Mouse (Mus musculus) layer of hippocampus, postnatal 10 days (tissue): ENCODE measurements around the gene Ostc. TPM values are rescaled to one million over a fixed set of nuclear protein-coding genes. Genes with fewer than 3 reads are reported as not detected.

Source experiments
- DNase-seq, 2 experiments: peaks; one replicate each; pipeline ENCODE4 v3.0.0; 2021; ENCODE audit warnings: low spot score in 2 of 2
- long read RNA-seq: library from polyadenylated mRNA; stranded (forward); transcript quantifications from one replicate; pipeline ENCODE4 v2.0.0, GENCODE M21; 2023
- total RNA-seq, 2 experiments: library from RNA; stranded (reverse); gene quantifications; 2 replicates each; pipeline ENCODE4 v1.2.3; 2021

The Ostc gene
- 10 to 100 TPM; 81.0 to 87.1 TPM for total RNA-seq
- long read RNA-seq, transcript Ostc-202 (1 exons, 704 nt): minor isoform, 9 of 138 reads
- long read RNA-seq, transcript Ostc-201 (4 exons, 1,067 nt): major isoform, 126 of 138 reads
- long read RNA-seq, partial matches to known transcripts: 2 of 138 reads
- long read RNA-seq, other reads (novel, unspliced or antisense): 0 of 138 reads

DNA sequence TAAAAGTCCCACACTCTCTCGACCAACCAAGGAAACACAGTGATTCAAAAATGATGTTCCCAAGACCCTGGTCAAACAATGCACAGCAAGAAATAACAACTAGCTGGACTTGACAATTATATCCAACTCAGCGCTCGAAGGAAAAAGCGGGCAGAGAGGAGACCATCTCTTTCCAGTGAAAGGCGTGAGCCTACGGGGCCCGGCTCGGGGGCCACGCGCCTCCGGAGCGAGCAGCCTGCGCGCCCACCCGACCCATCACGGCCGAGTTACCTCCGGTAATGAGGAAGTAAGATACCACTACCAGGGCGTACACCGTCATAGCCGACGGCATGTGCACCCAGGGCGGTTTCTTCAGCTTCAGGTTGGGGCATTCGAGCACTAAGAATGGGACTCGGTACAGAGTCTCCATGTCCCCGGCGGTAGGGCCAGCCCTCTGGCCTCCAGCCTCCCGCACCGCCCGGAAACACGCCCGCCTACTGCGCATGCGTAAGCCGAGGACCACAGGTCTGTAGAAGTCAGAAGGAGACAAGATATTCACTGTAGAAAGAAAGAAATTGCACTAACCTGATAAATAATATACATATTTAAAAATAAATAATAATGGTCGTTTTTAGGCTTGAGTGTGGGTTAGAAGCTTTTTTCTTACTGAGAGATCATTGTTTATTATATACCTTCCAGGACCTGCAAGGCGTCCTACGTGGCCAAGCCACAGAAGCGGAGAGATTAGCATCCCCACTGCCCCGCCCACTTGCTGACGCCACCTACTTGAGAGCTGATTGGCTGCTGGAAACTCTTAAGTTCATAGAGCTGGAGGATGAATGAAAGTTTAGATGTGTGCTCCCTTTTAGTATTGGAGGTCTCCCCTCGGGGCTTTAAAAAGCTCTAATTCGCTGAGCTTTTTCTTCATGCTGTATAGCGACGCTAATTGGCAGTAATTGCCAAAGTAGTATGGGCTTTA lies at the start of gene Ostc:
Gene Ostc, minus strand, starts transcription at position 478 of the 958 bp plus-strand sequence.
- DNase-seq: peak; percentile 92 to 94

DNA sequence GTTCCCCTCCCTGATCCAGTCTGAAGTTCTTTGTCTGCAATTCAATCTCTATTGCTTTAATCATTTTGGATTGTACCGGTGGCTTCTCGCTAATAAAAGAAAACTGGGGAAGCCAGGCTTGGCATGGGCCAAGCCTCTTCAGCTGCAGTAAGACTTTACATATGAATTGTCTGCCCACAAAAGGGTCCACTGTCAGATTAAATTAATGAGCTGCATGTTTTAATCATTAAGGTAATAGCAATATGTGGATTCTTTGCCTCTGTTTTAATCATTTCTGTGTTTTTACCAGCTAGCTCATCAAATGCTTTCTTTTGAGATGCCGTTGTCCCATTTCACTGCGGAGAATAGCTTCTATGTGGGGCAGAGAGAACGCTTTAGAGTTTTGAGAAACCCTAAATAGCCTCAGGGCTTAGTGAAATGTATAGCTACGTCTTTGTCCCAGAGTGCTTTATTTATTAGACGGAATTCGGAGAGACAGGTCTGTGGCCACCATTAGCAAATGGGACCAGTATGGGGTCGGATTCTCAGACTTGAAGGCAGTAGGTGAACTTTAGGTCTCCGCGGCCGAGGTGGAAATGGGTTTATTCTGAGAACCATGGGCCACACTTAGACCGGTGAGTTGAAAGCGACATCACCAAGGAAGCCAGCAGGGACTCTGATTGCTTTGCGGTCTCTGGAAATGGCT lies 49.1 kb upstream of the Ostc start:
- no peak for DNase-seq

DNA sequence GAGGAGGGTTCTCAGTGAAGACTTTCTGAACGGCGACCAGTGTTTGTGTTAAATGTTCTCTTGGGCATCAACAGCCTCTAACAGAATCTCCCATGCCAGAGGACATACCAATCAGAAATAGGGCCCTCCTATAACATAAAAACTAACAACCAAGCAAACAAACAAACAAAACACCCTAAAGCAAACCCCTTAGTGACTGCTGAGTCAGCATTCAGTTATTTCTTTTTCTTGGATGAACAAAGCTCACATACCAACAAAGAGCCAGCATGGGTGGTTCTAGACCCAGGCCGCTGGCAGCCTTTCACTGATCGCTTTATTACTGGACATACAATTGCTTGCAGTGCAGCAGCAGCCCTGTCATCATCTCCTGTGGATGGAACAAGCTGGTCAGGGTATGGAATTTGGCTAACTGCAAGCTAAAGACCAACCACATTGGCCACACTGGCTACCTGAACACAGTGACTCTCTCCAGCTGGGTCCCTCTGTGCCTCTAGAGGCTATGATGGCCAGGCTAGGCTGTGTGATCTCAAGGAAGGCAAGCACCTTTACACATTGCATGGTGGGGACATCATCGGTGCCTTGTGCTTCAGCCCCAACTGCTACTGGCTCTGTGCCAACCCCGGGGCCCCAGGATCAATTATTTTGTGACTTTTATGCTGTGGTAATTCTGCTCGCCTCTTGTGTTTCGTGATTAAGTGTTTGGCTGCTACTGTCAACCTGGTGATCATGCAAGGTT lies 48.0 kb upstream of the Ostc start:
- no peak for DNase-seq

DNA sequence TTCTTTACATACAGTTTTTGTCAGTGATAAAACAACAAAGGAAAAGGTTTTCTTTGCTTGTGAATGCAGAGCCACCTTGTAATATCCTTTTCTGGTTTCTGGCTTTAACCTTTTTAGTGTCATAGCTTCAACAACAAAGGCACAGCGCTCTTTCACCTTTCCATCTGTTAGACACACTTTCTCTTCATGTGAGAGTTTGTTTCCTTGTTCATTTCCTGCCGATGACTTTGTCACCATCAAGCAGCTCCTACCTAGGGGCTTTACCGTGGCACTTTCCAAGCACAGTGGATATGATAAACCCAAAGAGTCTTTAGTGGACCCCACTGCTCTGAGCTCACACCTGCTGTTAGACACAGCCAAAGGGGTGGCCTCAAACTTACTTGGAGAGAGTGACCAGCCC lies 40.0 kb upstream of the Ostc start:
- DNase-seq: no peak

DNA sequence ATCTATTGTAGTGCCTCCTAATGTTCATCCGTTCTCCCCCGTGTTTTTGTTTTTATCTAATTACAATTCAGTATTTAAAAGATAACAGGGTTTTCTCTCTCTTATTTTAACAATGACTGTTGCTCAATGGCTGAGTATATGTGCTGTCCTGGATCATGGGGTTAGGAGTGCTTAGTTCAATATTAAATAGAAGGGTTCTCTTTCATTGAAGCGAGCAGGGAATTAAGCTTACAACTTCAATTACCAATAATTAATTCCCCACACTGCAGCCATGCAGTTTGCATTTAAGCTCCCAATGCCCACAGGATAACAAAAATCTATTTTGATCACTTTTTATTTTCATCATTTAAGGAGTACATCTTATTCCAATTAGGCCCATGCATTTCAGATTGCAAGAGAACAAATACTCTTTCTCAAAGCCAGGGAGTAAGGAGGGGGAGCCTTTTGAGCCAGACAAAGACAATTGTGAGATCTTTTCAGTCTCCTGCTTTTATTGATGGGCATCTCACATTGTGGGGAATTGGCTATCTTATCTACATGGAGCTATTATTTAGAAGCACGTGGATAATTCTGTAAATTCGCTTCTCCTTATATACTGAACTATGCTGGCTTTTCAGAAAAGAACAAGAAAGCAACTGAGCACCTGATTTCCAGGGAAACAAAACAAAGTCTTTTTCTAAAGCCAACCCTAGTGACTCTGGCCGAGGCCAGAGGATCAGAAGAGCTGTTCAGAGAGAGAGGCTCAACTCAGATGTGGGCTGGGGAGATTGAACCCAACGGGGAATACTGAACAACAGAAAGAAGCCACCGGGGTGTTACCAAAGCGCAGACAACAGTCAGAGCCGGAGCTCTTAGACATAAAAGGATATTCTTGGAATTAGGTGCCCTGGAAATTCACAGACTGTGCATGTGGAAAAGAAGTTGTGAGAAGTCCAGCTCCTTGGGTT lies 37.7 kb upstream of the Ostc start:
- no peak for DNase-seq

DNA sequence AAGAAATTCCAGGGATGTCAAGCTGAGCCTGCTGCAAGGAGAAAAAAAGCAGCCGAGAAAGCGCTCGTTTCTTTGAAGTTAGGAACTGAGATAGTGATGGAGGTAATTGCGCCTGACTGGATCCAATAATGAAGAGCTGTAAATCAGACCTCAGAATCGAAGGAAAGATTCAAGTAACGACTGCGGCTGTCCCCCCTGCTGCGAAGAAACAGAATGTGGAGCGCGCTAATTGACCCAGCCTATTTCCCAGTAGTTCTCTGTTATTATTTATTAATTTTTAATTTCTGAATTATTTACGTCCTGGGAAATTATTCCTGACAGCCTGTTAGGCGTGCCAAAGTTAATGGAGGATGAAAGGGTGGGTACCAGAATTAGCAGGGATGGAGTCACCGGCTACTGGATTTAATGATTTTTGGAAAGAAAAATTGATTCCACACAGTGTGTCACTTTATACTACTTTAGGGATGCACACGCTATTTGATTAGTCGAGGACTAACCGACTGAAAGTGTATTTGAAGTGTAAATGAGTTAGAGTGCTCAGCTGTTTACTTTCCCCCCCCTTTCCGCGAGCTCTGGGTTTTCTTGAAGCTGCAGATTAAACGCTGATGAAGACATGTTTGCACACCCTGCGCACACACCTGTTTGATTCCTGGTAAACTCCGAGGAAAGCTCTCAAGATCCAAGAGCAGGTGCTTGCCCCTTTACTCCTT lies 28.6 kb upstream of the Ostc start:
- DNase-seq: no peak

DNA sequence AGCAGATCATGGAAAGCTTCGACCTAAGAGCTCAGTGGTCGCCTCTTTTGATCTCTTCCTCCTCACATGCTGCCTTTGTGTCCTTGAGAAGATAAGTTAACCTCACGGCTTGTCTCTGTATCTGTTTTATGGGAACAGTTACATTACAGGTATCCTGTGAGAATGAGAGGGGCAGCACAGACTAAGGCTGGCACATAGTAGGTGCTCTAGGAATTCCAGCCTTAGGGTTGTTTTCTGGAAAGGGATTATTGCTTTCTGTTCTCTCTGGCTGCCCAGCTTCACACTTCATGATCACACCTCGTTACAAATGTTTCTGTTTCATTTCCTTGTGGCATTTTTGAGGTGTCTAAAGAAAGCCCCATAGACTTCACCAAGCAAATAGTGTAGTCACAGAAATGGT lies 27.5 kb upstream of the Ostc start:
- DNase-seq: no peak

DNA sequence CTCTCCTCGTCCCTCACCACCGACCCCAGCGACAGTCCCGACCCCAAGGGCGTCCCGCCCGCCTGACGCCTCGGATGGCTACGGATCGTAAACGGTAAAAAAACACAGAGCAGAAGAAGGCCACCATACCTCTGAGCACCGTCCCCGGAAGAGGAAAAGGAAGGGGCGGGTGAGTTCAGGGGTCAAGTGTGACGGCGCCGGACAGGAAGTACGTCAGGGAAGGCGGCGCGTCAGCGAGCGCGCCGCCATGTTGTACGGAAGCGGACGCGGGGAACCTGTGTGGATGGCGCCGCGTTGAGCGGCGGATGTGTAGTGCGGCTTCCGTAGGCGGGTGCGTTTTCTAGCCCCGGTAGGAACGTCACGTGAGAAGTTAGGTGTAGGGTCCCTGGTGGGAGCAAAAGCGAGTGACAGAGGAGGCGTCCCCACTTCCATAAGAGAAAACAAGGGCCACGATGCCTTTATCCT lies 21.0 kb upstream of the Ostc start, which contains the start of gene Rpl34:
Gene Rpl34, minus strand, starts transcription at position 210 of the 465 bp plus-strand sequence.
- DNase-seq: peak; percentile 92 to 93

DNA sequence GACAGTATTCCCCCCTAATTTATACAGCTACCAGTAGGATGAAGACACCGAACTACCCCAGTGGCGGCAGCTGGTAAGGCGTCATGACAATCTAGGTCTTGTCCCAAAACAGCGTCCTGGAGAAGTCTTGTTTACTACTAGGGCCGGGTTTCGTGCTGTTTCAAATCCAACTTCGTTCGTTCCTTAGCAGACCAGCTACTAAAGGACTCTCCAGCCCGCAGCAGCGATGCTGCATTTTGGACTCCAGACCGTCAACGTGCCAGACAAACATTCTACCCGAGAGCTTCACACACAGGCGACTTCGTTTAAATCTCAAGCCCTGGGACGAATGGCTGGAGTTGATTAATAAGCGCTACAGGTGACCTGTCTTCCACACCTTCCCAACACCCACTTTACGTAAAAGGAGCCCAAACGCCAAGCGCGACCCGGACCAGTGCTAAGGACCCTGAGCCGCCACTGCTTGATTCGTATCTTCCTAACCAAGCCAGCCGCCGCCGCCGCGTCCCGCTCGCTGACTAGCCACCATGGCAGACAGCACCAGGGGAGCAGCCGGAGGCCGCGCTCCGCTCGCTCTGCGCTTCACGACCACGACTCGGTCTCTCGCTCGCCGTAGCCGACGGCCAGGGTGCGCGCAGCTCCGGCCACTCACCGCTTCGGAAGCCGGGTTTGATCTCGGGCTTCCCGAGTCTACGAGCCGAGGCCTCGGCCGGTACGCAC lies 20.4 kb upstream of the Ostc start:
- DNase-seq: peak; percentile 50 to 67

DNA sequence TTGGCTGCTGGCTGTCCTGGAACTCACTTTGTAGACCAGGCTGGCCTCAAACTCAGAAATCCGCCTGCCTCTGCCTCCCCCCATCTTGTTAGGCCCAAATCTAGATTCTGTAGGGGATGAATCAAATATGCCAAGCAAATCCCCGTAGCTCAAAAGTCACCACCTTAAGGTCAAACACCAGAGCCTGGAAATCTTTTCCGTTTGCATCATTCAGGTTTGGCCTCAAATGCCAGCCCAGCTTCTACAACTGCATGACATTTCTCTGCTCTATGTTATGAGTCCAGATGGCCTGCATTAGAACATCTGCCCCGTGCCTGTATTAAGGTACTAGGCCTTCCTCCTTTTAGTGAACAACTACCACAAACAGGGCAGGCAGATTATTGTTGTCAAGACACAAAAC lies 18.4 kb upstream of the Ostc start:
- DNase-seq: no peak

DNA sequence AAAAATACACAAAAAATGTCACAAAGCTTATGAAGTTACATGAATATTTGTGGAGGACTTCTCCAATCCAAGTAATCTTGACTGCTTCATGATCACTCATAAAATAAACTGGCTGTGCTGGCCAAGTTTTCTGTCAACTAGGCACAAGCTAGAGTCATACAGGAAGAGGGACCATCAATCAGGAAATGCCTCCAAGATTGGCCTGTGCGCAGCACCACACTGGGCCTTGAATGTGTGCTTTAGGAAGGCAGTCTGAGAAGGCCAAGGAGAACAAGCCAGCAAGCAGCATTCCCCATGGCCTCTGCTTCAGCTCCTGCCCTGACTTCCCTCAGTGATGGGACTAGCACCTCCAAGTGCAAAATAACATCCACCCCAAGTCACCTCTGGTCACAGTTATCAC lies 17.8 kb upstream of the Ostc start:
- no peak for DNase-seq

DNA sequence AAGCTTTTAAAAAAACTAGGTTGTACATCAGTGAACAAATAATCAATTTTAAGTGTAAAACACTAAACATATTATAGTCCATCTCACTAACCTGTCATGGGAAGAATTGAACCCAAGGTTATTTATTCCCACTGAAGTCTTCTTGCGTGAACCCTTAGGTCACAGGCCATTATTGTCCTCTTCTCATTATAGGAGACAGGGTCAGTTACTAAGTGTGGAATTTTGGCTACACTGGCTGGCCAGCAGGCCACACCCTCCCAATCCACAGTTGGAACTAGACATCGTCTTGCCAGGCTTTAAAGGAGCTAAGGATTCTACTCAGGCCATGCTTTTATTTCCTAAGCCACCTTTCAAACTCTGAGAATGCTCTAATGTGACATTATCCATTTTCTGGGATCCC lies 16.5 kb upstream of the Ostc start:
- no peak for DNase-seq

DNA sequence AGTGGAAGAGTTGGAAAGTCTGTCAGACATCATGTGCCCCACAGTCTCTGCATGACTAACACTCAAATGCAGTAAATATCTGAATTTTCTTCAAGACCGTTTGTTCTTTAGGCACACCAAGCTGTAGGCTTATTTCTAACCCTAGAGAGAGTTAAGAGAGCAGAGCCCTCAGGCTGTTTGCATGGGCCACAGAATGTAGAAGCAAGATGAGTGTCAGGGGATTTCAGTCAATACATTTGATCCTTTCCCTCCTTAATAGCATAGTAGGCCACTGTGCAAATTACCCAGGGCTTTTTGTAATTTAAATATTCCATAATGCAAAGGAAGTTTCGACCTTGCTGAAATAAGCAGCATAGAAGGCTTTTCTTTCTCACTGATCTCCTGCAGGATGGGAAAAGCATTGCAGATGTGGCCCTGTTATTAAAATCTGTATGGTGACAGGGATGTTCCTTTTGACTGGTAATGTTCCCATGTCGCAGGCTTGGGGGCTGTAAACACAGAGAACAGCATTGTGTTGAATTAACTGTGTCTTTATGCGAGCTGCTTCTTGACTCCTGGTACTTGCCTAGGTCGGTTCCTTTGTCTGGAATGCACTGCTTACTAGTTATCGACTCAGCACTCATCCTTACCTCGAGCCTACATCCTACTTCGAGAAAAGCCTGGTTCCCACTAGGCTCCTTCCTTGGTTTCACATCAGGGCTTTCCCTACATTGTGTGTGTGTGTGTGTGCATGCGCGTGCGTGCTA lies 13.7 kb upstream of the Ostc start:
- DNase-seq: no peak

DNA sequence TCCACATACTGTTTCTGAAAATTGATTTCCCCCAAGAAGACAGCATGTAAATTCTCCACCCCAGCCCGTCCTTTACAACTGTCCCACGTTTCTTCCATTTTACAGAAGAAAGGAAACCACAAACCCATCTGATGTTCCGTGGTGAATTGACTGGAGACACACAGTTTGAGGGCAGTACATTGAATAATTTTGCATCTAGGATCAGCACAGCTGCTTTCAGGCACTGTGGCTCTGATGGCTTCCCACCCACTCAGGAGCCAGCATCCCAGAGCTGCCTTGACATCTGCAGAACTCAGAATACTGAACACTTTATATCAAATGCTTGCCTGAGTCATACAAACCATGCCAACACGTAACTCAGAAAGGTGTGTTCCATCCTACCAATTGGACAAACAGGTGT lies 11.0 kb upstream of the Ostc start:
- DNase-seq: no peak

DNA sequence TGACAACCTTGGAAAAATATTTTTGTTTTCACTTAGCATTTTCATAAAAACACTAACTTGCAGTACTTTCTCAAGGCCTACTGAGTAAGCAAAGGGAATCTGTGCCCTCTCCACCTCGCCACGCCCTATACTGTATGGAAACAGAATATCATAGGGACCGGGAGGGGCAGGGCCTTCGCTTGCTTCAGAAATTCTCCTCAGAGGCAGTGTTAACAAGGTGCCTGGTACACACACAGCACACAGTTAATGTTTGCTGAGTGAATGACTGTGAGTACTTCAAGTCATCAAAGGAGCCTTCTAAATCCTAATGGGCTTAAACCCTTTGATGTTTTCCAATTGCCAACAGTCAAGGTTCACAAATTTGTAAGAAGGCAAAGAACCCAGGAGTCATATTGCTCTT lies 9.6 kb upstream of the Ostc start:
- DNase-seq: no peak

DNA sequence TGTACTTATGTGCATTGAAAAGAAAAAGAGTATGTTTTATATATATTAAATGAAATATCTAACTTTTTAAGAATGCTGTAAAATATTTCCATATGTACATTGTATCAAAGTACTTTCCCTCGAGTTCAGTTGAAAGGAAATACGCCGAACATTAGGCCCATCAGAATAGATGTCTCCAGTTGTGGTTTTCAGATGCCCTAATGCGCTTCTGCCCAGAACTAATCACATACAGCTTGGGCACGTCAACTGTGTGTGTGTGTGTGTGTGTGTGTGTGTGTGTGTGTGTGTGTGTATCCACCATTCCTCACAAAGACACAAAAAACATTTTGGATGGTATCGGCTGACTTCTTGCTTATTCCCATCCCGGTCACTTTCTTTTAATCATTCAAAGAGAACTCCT lies 7.3 kb upstream of the Ostc start:
- no peak for DNase-seq

DNA sequence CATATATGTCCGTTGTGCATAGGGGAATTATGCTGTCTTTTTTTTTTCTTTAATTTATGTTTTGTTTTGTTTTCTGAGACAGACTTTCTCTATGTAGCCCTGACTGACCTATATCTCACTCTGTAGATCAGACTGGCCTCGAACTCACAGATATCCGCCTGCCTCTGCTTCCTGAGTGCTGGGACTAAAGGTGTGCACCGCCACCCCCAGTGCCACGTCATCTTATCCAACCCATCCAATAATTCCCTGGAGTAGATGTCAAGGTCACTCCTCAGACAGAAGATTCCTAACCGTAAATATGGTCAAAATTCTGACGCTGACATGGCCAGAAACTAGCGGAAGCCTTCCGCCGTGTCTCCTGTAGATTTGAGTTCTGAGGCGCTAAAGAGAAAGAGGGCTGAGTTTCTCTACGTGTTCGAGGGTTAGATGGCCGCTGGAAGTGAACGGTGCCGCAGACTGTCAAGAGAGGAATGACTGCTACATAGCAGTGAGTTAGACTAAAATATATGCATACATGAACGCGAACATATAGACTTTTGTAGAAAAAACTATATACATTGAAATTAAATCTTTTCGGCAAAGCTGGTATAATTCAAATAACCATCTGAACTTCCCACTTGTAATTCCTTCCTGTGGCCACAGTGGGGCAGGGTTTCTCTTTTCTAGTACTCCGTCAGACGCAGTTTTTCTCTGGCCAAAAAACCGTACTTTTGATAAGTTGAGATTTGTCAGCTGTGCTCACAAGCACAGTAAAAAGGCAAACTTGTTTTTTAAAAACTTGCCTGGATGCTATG lies 5.7 kb upstream of the Ostc start:
- peak; percentile 74 to 83 for DNase-seq
